Mouse (Mus musculus): ENCODE measurements around the gene Ppfia1.

Ppfia1 gene

DNA sequence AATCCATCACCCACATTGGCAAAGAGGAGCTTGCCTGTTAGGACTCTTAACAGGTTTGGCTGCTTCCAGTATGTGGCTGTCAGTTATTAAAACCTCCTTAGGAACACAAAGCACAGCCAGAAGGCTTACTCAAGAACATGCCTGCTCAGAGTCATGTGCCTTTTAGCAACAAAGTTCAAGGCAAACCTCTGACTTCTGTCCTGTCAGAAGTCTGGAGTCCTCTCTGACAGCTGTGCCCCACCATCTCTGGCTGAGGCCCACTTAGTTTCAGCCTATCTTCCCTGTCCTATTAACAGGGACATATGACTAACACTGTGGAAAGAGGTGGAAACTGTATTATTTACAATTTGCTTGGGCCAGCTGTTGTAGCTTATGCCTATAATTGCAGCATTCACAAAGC lies 73.2 kb downstream of the Ppfia1 start:
- DNase-seq, result no peak

DNA sequence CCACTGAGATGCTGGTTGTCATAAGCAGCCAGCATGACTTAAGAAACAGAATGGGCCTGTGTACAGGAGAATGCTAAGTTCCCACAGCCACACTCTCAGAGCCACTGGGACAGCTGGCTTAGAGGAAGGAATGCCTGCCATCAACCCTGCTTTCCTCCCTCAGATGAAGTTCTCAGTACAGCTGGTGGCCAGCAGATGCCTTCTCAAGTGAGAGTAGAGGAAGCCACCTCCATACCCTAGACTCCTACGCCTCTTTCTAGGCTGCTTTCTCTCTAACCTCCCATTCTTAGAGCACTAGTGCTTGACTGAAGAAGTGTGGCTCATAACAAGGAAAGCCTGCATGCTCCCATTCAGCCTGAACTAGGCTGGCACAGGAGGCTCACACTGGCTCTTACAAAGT lies 74.0 kb downstream of the Ppfia1 start:
- DNase-seq, result no peak

GRCm38 (mm10) chr7:144475741-144476140 lies 77.8 kb downstream of the Ppfia1 start:
- no peak for DNase-seq

DNA sequence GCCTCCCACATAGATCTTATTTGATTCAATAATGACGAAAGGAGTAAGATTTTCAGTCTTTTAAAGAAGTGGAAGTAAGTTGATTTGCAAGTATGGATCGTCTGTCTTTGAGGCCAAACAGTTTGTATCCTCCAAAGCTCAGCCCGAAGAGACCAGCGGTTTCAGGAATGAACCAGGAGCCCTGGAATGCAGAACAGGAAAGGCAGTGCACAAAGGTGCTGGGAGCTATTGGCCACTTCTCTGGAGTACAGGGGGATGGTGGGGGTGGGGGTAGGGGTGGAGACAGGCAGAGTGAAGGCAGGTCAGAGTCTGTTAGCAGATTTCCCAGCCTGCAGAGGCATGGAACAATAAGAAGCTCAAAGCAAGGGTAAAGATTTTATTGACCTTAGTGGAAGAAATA lies 80.0 kb downstream of the Ppfia1 start:
- no peak for DNase-seq

DNA sequence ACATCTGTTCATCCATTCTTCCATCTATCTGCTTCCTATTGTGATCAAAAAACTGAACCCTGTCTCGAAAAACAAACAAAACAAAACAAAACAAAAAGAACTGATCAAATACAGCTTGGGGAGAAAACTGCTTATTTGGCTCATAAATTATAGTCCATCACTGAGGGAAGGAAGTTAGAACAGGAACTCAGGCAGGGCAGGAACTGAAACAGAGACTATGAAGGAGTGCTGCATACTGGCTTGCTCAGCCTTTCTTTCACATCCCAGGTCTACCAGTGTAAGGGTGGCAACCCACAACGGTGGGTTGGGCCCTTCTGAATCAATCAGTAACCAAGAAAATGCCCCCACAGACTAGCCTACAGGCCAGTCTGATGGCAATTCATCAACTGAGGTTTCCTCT lies 82.4 kb downstream of the Ppfia1 start:
- DNase-seq, result no peak

- peak; percentile 88 for DNase-seq
Measured at GRCm38 (mm10) chr7:144470545-144471059, 82.9 kb downstream of the Ppfia1 start, which contains the start of gene Cttn. Gene Cttn (minus strand): TSS chr7:144471009.

GRCm38 (mm10) chr7:144469908-144470544 lies 83.5 kb downstream of the Ppfia1 start:
- peak; percentile 18 for DNase-seq

- no peak for DNase-seq
Measured at GRCm38 (mm10) chr7:144469181-144469641, 84.3 kb downstream of the Ppfia1 start.

DNA sequence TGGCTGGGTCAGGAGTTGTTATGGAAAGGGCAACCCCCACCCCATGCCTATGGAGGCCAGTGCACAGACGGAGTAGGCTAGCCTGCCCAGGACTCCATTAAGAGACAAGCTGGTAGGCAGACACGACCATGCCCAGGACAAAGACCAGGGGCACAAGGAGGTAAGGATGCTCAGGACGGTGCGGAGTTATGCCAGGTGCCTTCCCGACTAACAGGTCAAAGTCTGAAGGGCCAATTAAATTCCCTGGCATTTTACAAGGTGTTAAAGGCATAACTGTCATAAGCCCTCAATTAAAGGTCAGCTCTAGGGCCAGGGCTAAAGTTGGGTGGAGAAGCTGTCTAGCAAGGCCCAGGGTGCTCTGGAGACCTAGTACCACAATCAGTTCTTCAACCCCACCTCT lies 84.8 kb downstream of the Ppfia1 start:
- DNase-seq, result no peak

- DNase-seq, result no peak
Measured at GRCm38 (mm10) chr7:144462577-144462976, 91.0 kb downstream of the Ppfia1 start.

GRCm38 (mm10) chr7:144461246-144461902 lies 92.2 kb downstream of the Ppfia1 start:
- no peak for DNase-seq

- no peak for DNase-seq
Measured at GRCm38 (mm10) chr7:144458881-144459280, 94.6 kb downstream of the Ppfia1 start.

GRCm38 (mm10) chr7:144450661-144451060 lies 102.9 kb downstream of the Ppfia1 start:
- DNase-seq, result no peak

- DNase-seq, result peak; percentile 80
Measured at GRCm38 (mm10) chr7:144449637-144450570, 103.6 kb downstream of the Ppfia1 start.

GRCm38 (mm10) chr7:144448186-144448585 lies 105.3 kb downstream of the Ppfia1 start:
- no peak for DNase-seq

GRCm38 (mm10) chr7:144447146-144447545 lies 106.4 kb downstream of the Ppfia1 start:
- no peak for DNase-seq

DNA sequence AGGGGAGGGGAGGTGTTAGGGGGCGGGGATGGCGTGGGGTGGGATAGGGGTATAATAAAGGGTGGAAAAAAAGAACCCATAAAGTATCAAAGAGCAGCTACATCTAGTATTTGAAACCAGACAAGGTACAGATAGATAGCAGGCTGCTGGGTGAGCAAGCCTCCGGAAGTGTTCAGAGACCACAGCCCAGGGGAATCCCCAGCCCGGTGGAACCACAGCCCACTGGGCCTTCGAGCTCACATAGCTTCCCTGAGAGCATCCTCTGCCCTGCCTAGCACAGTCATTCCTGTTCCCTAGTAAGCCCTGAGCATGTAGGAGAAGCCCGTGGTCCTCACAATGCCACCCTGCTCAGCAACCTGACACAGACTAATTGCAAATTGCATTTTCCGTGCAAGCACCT lies 108.7 kb downstream of the Ppfia1 start:
- no peak for DNase-seq

DNA sequence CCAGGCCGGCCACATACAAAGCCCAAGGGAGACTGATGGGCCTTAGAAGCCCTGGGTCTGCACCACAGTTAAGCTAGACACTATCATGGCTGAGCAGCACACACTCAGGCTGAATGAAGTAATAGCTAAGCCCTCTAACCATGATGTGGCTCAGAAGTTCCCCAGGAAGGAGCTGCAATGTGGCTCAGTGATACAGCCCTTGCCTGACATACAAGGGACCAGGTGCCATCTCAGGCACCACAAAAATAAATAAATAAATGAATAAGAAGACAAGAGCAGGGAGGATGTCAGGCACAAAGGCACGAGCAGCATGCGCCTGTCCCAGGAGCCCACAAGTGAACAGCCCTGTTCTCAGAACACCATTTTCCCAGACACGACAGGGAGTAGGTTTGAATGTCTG lies 111.6 kb downstream of the Ppfia1 start:
- no peak for DNase-seq

DNA sequence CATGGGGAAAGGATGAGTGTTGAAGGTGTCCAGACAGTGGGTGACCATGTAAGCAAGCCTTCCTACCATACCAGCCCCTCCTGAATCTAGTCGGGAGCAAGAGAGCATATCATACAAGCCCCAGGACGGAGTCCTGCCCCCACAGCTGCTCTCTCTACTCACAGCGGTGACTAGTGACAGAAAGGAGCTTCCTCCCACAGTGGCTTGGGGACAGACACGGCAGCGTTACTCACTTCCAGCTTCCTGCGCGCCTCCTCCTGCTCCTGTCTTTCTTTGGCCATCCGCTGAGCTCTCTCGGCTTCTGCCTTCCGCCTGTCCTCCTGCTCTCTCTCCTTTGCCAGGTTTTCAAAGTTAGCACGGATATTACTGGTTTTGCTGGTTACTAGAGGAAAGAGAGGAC lies 112.1 kb downstream of the Ppfia1 start:
- DNase-seq, result no peak

DNA sequence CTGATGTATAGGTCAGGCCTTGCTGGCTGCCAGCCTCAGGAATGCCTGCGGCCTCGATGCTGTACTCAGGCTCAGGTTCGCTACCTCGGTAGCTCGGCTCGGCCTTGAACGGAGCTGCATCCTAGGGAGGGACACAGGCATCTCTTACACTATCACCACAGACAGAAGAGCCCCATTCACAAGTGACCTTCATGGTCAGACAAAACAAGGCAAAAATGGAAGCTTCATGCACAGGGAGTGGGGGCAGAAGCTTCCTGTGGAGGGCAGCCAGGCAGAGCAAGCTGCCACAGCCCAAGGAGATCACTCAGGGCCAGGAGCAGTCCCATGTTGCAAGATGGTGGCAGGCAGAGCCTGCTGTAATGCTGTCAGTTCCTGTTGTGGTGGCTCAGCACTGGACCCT lies 114.7 kb downstream of the Ppfia1 start:
- DNase-seq, result no peak

DNA sequence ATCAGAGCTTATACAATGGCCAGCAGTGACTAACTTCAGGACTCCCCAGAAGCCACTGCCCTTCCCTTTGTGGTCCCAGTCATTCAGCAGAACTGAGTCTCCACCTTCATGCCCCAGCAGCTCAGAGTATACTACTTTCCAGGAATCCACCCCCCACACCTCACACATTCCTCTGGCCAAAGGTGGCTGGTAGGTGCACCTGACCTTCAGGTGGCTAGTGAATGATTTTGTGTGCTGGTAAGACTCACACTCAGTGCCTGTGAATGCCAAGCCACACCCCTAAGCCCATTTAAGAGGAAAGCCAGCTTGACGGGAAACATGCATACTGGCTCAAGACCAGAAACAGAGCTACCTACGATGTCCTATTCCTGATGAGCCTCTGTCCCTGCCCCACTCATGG lies 120.6 kb downstream of the Ppfia1 start:
- DNase-seq, result no peak

GRCm38 (mm10) chr7:144427460-144427859 lies 126.1 kb downstream of the Ppfia1 start:
- no peak for DNase-seq

All from cerebellum, adult 9-10 months (tissue).